Mouse (Mus musculus): ENCODE measurements around the gene Gphb5. TPM values are rescaled to one million over a fixed set of nuclear protein-coding genes. Genes with fewer than 3 reads are reported as not detected.

Gphb5 gene
- total RNA-seq, 2 experiments from 2014 or later, result not detected

GRCm38 (mm10) chr12:75396616-75397015, 20.0 kb downstream of the Gphb5 start:
- intact Hi-C loops (cut with DNase I), result no loop called here
- DNase-seq, result no peak

- intact Hi-C loops (cut with DNase I), result no loop called here
- no peak for DNase-seq
Observed at GRCm38 (mm10) chr12:75394011-75394773, 22.4 kb downstream of the Gphb5 start.

GRCm38 (mm10) chr12:75391526-75391925, 25.1 kb downstream of the Gphb5 start:
- no peak for DNase-seq
- intact Hi-C loops (cut with DNase I), result no loop called here

DNA sequence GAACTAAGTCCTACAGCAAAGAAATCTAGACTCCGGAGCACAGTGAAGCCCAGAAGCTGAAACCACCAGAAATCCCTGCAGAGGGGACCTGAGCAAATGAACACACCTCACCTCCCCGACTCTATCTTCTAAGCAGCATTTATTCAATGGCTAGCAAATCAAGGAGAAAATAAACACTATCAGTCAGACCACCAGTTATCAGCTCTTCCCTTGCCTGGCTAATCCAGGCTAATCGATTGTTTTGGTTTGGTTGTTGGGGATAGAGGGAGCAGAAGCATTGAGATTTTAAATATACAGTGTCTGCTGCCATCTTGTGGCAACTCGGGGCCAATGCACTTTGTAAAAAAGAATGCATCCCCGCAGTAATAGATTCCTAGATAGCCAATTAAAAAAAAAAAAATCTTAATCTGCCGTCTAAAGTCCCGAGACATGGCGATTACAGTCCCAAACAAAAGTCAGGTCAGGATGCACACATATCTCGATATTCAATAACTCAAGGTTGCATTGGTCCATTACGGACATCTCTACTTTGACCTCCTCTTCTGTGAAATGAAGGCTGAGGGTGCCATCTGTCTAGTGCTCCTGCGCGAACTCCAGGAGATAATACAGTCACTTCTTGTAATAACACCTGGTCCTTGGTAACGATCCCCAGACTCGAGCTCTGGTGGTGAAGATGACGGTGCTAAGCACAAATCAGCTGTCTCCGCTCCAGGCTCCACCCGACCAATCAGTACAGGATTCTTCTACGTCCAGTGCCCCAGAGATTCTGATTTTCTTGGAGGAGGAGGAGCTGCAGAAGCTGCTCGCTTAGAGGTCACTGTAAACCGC, 27.1 kb downstream of the Gphb5 start:
- DNase-seq, result no peak
- intact Hi-C loops (cut with DNase I), result loop anchor here (5.0 kb wide), 2 partner anchors 107 to 1057 kb away; no protein-coding TSS in a partner anchor

- intact Hi-C loops (cut with DNase I), result loop anchor here (5.0 kb wide), 2 partner anchors 106 to 1056 kb away; no protein-coding TSS in a partner anchor
- no peak for DNase-seq
Observed at GRCm38 (mm10) chr12:75388521-75388920, 28.1 kb downstream of the Gphb5 start.

DNA sequence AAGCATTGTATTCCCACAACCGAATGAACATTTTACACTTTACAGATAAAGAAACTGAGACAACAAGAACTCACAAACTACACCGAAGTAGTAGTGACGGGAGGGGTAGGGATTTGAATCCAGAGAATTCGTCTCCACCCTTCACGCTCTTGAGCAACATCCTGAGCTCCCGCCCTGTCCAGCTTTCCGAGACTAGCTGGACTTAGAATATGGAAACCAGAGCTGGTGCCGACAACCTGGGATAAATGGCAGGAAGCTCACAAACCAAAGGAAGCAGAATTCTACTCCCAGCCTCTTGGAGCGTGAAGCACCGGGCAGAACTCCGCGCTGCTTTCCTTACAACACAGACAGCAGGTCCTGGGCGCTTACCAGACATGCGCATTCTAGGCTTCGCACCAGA, 28.7 kb downstream of the Gphb5 start:
- intact Hi-C loops (cut with DNase I), result loop anchor here (5.0 kb wide), 2 partner anchors 106 to 1056 kb away; no protein-coding TSS in a partner anchor
- DNase-seq, result peak in 1 of 2 experiments; percentile 33

DNA sequence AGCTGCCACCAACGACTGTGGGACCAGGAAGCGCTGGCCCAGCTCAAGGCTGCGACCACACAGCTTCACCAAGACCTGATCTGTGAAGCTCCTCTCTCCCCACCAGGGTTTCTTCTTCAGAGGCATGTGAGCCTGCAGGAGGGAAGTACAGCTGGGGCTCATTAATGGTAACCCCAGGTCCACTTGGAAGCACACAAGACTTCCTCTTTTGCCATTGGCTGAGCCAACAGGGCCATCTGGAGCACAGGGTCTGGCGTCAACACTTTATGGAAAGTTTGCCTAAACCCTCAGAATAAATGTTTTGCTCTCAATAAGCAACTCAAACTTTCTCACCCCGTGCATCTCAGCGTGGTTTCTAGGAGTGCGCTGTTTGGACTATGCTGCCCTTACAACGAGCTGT, 29.4 kb downstream of the Gphb5 start:
- intact Hi-C loops (cut with DNase I), result loop anchor here (5.0 kb wide), 2 partner anchors 105 to 1055 kb away; no protein-coding TSS in a partner anchor
- DNase-seq, result peak in 1 of 2 experiments; percentile 21

GRCm38 (mm10) chr12:75386731-75387130, 29.9 kb downstream of the Gphb5 start:
- intact Hi-C loops (cut with DNase I), result loop anchor here (5.0 kb wide), 2 partner anchors 104 to 1054 kb away; no protein-coding TSS in a partner anchor
- DNase-seq, result no peak

DNA sequence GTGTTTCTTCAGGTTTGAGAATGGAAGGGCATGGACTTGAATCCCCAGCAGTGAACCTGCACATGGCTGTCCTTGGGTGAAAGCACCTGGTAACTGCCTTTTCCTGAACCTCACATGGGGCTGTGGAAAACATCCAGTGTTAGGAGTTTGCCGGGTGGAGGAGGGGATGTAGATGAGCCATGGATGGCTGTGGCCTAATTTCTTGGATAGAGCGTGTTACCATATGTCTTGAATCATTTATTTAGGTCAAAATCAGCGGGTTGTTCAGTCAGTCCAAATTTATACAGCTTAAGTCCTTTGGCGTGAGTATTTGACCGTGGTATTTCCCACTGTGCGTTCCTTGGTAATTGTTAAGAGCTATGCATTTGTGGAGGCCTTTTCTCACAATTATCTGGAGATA, 40.5 kb downstream of the Gphb5 start:
- intact Hi-C loops (cut with DNase I), result no loop called here
- DNase-seq, result no peak

DNA sequence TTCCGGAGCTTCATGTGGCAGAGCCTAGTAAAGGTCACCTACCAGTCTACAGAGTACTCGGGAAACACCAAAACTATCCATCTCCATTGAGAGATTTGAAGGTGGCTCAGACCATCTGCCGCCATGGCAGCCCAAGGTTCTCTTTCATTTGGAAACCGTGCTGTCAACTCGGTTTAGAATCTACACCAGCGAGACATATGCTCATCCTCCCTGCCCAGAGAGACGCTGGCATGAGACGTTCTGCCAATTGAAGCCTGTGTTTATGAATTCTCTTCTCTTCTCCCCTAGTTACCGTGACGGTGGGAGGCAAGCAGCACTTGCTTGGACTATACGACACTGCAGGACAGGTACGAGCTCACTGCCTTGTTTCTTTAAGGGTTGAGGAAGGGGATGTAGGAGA, 41.5 kb downstream of the Gphb5 start:
- intact Hi-C loops (cut with DNase I), result no loop called here
- no peak for DNase-seq

- DNase-seq, result no peak
- intact Hi-C loops (cut with DNase I), result no loop called here
Observed at GRCm38 (mm10) chr12:75374437-75374836, 42.1 kb downstream of the Gphb5 start.

DNA sequence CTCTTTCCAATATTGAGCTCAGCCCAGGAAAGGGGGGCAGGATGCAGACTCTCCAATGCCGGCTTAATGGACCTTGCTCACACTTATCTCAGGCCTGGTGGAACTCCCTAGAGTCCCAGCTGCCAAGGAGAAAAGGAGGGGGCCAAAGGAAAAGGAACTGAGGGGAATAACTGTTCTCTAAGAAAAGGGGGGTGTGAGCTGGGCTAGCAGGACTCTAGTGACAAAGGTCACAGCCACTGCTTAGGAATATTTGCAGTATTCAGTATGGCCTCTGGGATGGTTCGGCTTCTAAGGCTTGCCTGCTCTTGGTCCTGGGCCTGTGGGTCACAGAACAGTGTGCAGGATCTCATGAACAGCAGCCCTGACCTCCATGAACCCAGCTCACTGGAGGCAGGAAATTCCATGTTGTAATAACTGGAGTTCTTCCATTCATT, 47.1 kb downstream of the Gphb5 start:
- intact Hi-C loops (cut with DNase I), result no loop called here
- DNase-seq, result no peak

- intact Hi-C loops (cut with DNase I), result no loop called here
- DNase-seq, result peak in 1 of 2 experiments; percentile 62
Observed at GRCm38 (mm10) chr12:75368527-75368926, 48.1 kb downstream of the Gphb5 start.

- DNase-seq, result no peak
- intact Hi-C loops (cut with DNase I), result no loop called here
Observed at GRCm38 (mm10) chr12:75367371-75367770, 49.2 kb downstream of the Gphb5 start.

- no peak for DNase-seq
- intact Hi-C loops (cut with DNase I), result no loop called here
Observed at GRCm38 (mm10) chr12:75365621-75366124, 50.9 kb downstream of the Gphb5 start.

DNA sequence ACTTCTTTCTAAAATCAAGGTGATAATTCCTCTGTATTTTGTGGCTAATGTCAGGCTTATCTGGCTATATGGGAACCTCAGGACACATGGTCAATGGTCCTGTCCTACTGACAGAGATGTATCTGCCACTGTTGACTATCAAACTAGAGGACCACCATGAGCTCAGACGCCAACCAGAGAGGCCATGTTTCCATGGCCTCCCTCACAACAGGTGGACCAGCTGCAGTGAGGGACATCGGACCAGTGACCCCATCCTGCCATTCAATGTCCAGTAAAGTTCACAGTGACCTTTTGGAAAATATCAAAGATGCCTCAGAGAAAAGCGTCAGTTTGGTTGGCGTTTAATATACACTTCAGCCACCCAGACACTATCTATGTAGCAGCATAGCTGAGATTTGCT, 52.2 kb downstream of the Gphb5 start:
- intact Hi-C loops (cut with DNase I), result no loop called here

DNA sequence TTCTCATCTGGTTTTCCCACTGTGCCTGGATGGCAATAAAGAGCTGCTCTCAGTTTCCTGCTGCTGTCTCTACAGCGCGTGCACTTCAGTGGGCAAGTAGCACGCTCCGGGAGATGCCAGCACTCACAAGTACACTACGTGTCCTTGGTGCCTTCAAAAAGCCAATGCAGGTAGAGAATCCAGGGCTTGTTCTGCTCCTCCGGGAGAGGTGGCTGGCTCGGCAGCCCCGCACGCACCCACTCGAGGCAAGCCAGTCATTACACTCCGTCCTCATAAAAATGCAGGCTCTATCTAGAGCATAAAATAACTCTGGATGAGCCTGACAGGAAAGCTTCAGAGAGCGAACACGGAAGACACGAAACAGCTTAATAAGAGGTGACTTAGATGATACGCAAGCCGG, 54.1 kb downstream of the Gphb5 start:
- intact Hi-C loops (cut with DNase I), result no loop called here
- DNase-seq, result no peak

More for the DNA sequence above, 52.2 kb downstream of the Gphb5 start:
- no peak for DNase-seq
